Mouse (Mus musculus): Measurements from ENCODE around the gene Fam169b. TPM values are rescaled to one million over a fixed set of nuclear protein-coding genes. Genes with fewer than 3 reads are reported as not detected.

The Fam169b gene
- total RNA-seq, 4 experiments from 2014 or later, result 0.19 TPM; not detected in 3

DNA sequence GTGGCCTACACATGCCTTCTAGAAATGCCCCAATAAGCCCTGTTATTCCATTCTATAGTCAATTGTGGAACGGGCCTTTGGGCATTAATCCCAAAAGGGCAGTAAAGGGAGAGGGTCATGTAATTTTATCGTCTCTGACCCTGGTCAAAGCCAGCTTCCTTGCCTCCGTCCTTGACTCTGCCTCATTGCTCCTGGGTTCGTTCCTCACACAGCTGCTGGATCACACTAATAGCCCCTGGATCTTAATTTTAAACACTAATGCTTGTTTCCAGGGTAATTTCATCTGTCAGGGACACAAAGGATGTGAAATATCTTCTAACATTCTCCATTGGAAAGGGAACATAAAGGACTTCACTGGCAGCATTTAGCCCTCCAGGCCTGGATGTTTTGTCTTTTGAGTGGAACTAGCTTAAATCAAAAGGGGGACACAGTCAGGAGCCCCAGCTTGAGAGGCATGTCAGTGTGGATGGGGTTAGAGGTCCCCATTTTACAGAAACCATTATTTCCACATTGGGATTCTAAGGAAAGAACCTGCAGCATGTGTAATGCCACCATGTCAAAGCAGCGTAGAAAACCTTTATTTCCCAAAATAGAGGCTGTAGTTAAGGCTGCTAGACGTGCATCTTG lies 122.2 kb downstream of the Fam169b start:
- no peak for DNase-seq (ENCODE audit: low spot score in 2 of 2)

DNA sequence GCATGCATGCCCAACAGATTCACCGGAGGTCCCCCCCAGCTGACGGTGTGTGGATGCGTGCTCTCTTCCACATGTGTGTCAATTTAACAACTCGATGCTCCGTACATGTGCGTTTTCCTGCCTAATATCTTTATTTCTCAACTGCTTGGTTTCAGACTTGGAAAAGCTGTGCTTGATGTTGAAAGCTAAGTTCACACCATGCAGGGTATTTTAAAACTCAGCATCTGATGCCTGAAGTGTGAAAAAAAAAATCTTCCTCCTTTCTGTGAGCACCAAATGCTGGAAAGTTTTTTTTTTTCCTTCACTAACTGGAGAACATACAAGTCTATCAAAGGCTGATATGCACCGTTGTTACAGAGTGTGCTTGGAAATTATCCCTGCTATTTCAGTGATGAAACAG lies 126.9 kb downstream of the Fam169b start:
- DNase-seq (ENCODE audit: low spot score in 2 of 2), result no peak

DNA sequence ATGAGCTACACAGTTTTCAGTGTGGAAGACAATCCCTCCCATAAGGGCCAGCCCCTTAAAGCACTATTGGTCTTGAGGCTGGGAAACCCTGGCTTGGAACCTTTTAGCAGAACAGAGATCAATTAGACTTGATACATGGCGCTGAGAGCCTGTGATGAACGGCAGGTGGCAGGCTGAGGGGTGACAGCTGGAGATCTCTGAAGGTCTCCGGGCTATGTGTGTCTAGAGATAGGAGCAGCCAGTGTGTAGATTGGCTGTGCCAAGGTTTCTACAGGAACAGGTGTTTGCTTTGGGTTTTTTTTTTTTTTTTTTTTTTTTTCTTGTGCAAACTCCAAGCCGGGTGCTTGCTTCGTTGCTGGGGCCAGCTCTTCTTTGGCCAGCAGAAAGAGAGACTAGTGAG lies 135.0 kb downstream of the Fam169b start:
- no peak for DNase-seq (ENCODE audit: low spot score in 2 of 2)

Other genes starting within 250 kb of the Fam169b start
- gene Pgpep1l, start 9.6 kb upstream of the Fam169b start, total RNA-seq (2022), result 1 to 10 TPM; 3.6 to 4.9 (median 4.0) TPM

All from gastrocnemius, adult 8-10 months (tissue).